Mouse (Mus musculus) embryo, embryonic 11 days (tissue): Measurements from ENCODE around the gene Gm45837.

Experiments
- DNase-seq: peaks from one replicate; pipeline ENCODE4 v3.0.0-alpha.2; 2015

The Gm45837 gene

DNA sequence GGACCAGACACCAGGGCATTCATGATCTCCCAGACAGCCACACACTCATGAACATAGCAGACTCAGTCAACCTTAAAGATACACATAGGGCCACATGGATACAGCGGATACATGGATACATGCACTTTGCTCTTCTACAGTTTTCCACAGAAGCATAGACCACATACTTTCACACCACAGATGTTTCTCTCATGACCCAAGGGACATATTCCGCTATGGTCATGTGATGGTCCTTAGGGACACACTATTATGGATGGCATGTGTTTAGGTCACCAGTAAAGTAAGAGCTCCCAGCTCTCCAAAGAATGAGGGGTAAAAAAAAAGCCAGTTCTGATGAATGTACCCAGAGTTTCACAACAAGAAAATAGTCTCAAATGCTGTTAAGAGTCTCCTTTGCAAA is 60.7 kb downstream of the Gm45837 start:
- DNase-seq: no peak

GRCm38 (mm10) chr7:101471968-101472480 is 61.3 kb downstream of the Gm45837 start:
- DNase-seq: no peak

DNA sequence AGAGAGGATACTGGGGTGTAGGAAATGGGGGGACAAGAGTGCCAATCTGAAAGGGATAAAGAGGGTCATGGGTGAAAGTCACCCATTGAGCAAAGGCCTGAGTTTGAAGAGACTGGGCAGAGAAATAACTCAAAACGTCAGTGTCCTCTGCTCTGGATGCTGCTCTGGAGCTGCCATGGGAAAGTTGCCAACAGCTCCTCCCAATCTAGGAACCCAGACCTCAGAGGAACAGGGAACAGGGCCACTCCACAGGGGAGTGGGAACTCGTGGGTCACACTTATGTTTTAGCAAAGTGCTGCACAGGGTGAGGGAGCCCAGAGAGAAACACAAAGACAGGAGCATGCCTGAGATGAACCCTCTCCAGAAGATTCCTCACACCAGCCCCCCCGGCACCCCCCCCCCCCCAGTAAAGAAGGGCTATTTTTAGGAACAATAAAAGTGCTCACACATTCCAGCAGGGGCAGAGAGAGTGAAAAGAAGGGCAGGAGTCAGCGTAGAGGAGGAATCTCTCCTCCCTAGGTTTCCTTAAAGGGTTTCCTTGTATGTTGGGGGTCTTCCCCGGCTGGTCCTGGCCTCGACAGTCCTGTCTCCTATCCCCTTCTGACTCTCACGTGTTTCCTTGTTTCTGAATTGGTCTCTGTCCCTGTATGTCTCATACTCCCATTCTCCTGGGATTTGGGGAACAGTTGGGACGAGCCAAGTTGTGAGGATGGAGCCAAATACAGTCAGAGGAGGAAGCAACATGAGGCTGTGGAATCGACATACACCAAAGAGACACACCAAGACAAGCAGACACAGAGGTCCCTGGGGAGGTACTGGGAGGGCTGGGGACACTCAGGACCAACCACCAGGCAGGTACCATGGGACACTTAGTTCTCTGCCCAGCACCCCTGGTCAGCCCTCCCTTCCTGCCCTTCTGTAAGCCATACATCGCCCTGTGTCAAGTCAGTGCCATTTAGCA is 62.2 kb downstream of the Gm45837 start:
- DNase-seq: no peak

DNA sequence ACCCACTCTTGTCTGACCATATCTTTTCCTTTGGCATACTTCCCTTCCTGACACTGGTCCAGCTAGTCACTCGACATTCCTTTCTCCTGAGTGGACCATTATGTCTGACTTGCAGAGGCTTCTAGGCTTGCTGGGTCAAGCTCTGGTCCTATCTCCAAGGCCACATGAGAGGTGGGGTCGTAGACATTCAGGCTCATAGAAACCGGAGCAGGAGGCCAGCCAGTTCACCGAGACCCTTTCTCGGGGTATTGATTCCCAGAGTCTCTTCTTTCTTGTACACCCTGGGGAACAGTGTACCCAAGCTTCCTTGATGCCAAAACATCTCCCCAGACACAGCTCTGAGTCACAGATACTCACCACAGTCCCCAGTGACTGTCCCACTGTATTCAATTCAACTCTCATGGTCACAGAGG is 63.7 kb downstream of the Gm45837 start:
- no peak for DNase-seq

- no peak for DNase-seq
Measured at GRCm38 (mm10) chr7:101476028-101476427, 65.3 kb downstream of the Gm45837 start.

GRCm38 (mm10) chr7:101476493-101476892 is 65.8 kb downstream of the Gm45837 start:
- no peak for DNase-seq

DNA sequence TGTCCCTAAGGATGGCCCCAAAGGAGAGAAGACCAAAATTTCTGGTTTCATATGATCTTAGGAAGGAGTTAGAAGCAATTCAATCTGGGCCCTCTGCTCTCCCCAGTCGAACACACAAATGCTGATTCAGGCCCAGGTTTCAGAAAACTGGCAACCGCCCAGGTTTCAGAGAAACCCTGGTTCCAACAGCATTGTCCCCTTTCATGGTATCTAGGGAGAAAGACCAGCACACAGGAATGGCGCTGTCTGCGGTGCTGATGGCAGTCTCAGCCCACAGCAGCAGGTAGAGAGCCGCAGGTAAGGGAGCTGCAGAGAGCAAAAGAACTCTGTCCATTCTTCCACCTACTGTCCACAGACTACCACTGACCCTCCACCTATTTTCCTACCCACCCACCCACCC is 66.5 kb downstream of the Gm45837 start:
- no peak for DNase-seq

DNA sequence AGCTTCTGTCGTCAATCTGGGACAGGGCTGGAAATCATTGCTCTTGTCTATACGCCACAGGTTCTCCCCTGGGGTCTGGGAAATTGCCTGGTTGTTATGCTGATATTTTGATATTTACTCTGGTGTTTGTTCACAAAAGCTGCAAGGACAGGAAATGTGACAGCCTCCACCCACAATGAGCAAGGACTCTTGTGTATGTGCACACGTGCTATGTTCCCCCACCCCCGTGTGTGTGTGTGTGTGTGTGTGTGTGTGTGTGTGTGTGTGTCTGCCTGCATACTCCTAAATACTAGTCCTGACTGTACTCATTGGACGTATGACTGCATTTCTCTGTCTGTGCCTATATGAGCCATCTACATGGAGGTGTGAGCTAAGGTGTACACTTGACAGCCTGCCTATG is 67.4 kb downstream of the Gm45837 start:
- no peak for DNase-seq

GRCm38 (mm10) chr7:101479841-101480240 is 69.2 kb downstream of the Gm45837 start:
- DNase-seq: no peak

DNA sequence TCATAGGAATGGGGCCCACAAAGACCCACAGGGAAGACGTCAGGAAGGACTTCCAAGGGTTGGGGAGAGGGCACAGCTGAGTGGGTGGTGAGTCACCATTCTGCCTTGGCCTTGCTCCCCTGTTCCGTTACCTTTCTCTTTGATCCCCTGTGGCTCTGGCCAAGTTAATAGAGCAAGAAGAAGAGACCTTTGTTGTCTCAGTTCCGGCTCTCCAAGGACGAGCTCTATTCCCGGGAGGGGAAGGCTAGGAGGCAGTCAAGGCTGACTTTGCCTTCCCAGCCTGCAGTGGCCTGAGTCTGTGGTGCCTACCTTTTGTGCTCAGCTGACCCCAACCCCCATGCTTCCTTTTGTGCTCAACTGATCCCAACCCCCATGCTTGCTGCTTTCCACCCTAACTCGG is 70.0 kb downstream of the Gm45837 start:
- no peak for DNase-seq

DNA sequence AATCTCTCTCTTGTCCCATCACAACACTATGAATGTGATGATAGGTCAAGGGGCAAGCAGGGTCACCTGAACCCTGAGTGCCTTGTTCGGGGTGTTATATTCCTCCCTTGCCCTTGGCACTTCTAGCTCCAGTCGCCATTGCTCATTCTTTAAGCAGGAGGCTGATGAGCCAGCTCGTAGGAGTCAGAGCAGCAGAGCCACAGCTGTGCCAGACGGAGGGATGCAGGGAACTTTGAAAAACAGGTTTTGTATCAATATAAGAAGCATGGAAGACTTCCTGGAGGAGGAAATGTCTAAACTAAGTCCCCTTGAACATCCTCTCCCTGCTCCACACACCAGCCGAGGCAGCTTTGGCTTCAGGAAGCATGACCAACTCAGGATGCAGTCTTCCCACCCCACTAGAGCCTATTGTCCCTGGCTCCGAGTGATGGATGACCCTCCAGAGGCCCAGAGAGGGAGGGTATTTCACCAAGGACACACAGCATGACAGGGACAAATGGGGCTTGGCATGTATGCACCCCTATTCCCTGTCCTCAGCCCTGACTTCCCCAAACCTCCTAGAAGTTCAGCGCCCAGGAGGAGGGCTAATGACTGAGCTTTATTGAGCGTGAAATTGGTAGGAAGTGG is 71.3 kb downstream of the Gm45837 start:
- DNase-seq: no peak

GRCm38 (mm10) chr7:101482499-101483081 is 71.9 kb downstream of the Gm45837 start:
- DNase-seq: no peak

GRCm38 (mm10) chr7:101483498-101484115 is 72.9 kb downstream of the Gm45837 start:
- DNase-seq: no peak

DNA sequence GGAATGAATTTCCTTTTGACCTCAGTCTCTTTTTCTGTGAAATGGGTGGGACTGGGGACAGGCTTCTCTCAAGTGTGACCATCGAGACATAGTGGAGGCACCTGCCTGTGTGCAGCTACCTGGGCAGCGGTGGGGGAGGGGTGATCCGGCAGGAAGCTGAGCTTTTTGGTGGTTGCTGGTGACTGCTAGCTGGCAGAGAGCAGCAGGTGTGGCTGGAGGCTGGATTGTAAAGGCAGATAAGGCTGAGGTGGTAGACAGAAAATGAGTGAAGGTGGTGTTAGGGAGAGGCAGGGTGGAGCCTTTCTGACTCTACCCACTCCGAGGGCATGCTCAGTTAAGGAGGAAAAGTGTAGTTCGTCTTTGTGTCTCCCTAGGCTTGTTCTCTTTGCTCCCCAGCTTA is 76.4 kb downstream of the Gm45837 start:
- no peak for DNase-seq

DNA sequence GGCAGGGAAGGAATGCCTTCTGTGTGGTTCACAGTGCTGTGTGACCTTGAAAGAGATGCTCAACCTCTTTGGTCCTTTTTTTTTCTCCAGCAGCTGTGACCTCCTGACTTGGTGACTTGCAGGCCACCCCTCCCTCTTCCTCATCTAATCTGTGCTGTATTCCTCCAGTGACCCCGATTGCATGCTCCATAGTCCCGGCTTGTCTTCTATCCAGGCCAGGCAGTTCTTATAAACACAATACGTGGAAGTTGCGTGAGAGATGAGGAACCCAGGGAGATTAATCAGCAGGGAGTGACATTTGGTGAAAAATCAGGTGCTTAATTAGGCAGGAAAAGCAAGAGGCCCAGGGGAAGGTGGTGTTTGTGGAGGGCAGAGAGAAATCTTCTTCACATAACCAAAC is 80.3 kb downstream of the Gm45837 start:
- DNase-seq: no peak

DNA sequence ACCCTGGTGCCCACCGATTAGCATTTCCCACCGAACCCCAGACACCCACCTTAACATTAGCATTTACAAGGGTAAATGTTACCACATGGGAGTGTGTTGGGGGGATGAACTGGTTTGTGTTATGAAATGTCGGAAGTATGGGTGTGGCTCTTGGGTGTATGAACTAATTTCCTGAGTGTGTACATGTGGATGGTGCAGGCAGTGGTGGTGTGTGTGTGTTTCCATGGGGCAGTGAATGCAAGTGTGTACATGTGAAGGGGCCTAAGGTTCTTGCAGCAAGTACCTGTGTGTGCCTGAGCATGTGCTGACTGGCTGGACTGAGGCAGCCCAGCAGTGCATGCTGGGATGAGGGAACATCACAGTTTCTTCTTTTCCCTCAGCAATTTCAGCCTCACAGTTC is 87.7 kb downstream of the Gm45837 start:
- DNase-seq: no peak

DNA sequence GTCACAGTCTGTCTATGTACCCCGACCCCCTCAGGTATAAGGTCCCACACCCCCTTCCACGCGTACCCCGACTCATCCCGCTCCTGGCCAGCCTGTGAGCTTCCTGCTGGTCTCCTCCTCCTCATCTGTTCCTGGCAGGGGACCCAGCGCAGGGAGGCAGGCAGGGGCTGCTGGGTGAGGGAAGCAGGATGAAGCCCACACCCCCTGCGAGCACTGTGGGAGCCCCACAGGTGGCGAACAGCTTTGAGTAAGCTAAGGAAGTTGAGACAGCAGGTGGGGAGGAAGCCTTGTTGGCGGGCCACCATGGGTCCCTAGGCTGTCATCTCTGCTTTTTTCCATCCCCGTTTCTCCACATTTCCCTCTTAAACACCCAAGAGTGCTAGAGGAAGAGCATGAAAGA is 88.6 kb downstream of the Gm45837 start:
- no peak for DNase-seq

- DNase-seq: no peak
Measured at GRCm38 (mm10) chr7:101499701-101500100, 89.0 kb downstream of the Gm45837 start.

GRCm38 (mm10) chr7:101501236-101501635 is 90.5 kb downstream of the Gm45837 start:
- DNase-seq: no peak

GRCm38 (mm10) chr7:101501675-101502074 is 91.0 kb downstream of the Gm45837 start:
- no peak for DNase-seq

- DNase-seq: peak; percentile 75
Measured at GRCm38 (mm10) chr7:101503351-101503750, 92.7 kb downstream of the Gm45837 start.

DNA sequence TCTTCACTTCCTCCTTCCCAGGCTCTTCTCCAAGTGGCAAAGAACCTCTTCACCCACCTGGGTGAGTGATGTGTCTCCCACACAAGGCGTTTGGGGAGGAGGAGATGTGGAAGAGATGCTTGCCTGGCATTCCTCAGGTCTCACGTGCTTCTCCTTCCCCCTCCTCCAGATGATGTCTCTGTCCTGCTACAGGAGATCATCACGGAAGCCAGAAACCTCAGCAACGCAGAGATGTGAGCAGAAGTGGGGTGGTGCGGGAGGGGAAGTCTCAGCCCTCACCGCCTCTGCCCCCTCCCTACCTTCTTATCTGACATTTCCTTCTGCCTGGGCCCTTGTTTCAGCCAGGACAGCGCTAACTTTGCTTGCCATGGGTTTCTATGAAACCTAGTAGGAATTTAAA is 93.1 kb downstream of the Gm45837 start:
- DNase-seq: no peak

DNA sequence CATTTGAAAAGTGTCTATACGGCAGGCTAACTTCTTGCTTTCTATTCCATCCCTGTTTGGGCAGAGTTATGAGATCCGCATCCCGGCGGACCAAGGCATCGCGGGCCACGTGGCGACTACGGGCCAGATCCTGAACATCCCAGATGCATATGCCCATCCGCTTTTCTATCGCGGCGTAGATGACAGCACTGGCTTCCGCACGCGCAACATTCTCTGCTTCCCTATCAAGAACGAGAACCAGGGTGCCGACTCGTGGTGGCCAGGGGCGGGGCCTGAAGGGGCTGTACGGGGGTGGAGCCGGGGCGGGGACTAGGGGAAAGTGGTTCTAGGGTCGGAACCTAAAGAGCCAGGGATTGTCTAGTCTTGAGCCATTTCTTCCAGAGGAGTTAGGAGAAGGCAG is 93.8 kb downstream of the Gm45837 start:
- DNase-seq: peak; percentile 66
